8 mouse cellular contexts compared by ENCODE assay signal in the genomic region with DNA sequence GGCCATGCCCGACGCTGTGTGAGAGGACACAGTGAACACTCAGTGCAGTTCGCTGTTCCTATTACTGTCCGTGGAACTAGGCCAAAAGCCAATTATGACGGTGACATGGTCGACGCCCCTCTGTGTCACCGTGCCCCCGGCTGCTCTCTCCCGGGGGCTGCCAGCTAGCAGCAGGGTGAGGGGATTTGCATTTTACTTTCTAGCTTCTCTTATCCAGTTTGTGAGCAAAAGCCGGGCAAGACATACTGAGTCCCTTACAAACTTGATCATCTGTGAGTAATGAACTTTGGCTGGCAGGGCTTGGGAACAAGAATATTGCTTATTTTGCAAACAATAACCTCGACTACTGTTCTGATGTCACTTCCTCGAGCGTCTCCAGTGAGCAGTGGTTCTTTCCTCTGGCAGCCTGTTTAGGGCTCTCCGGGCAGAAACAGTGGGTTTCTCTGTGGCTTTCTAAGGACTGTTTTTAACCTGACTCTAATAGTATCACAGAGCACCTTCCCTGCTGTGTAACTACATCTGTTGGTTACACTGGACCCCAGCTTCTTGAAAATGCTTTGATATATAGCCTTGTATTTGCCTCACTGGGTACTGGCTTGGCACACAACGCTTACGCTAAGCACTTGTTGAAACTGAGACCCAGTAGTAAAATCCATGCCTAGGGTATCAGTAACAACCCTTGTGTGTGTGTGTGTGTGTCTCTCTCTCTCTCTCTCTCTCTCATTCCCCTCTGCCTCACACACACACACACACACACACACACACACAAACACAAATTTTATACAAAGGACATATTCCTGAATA.
A peak's percentile ranks its signal among the peaks of the same experiment; 100 is the strongest.
DNase-seq lines count a peak whose midpoint lies in the region; ATAC-seq and TF ChIP-seq lines count a peak whose summit lies in the region.

No protein-coding gene starts in this region.

- H3K4me3 ChIP-seq in heart, embryonic 12.5 days, result no peak overlapping the region
- peak overlapping the region; percentile 44 for H3K4me3 ChIP-seq in lung, adult 2 months (replicated peaks; ENCODE audit: extremely low read depth, low read depth, low read length)
- H3K4me3 ChIP-seq in liver, postnatal 0 days (ENCODE audit: low read depth, low read length), result no peak overlapping the region

- H3K4me1 ChIP-seq in heart, embryonic 12.5 days (replicated peaks), result peaks cover 30% of the 10 kb centered on the region
- H3K4me1 ChIP-seq in lung, adult 2 months (ENCODE audit: control insufficient read depth, insufficient read depth, low read length), result peaks cover 26% of the 10 kb centered on the region
- H3K4me1 ChIP-seq in liver, postnatal 0 days (ENCODE audit: insufficient read depth), result no peaks in the 10 kb centered on the region

- TF ChIP-seq EP300 in liver, postnatal 0 days (IDR thresholded peaks at IDR 0.05; ENCODE audit: low read depth), result no peak

- DNase-seq in left cerebral cortex, postnatal 4 days, result peak; percentile 70
- DNase-seq in left cerebral cortex, adult 8-10 months (ENCODE audit: low spot score in 2 of 2), result no peak
- no peak for DNase-seq in lung, adult 2 months
- DNase-seq in retina, postnatal 1 day, result peak; percentile 91
- DNase-seq in liver, postnatal 0 days, result no peak
- no peak for DNase-seq in layer of hippocampus, adult 18-20 months (ENCODE audit: low spot score in 2 of 2)

- no peak for TF ChIP-seq CTCF in lung, adult 2 months (IDR thresholded peaks at IDR 0.05; ENCODE audit: insufficient read depth, low read length)
- TF ChIP-seq CTCF in liver, postnatal 0 days (IDR thresholded peaks at IDR 0.05; ENCODE audit: low read depth), result no peak

- intact Hi-C loops in left cerebral cortex, postnatal 4 days (cut with DNase I), result no loop called here

- ATAC-seq in heart, embryonic 12.5 days (ENCODE audit: insufficient number of reproducible peaks, low FRiP score), result no peak
- no peak for ATAC-seq in liver, postnatal 0 days
- ATAC-seq in monocyte, adult 5-6 weeks (replicated peaks; ENCODE audit: insufficient number of reproducible peaks, low FRiP score, low TSS enrichment, poor library complexity, severe bottlenecking), result no peak

- H3K9ac ChIP-seq in heart, embryonic 12.5 days, result no peak overlapping the region
- no peak overlapping the region for H3K9ac ChIP-seq in liver, postnatal 0 days (replicated peaks)

- no peaks in the 10 kb centered on the region for H3K9me3 ChIP-seq in heart, embryonic 12.5 days (replicated peaks)
- H3K9me3 ChIP-seq in liver, postnatal 0 days (ENCODE audit: low read length), result no peaks in the 10 kb centered on the region

- TF ChIP-seq POLR2A in lung, adult 2 months (IDR thresholded peaks at IDR 0.05; ENCODE audit: borderline replicate concordance, extremely low read depth, low read depth, low read length), result 0 out of 2 replicates have a peak, but pooled peaks have one; percentile 17

- H3K27me3 ChIP-seq in heart, embryonic 12.5 days (replicated peaks), result no peaks in the 10 kb centered on the region
- H3K27me3 ChIP-seq in liver, postnatal 0 days (ENCODE audit: insufficient read depth, low read length), result no peaks in the 10 kb centered on the region

- WGBS in heart, embryonic 12.5 days, result 45% methylated on average over 17 of the region's 17 CpGs
- WGBS in lung, adult 2 months, result 21% methylated on average over 17 of the region's 17 CpGs
- 60% methylated on average over 17 of the region's 17 CpGs for WGBS in liver, postnatal 0 days (ENCODE audit: insufficient replicate concordance)

- peak overlapping the region; percentile 40 for H3K4me2 ChIP-seq in heart, embryonic 12.5 days
- no peak overlapping the region for H3K4me2 ChIP-seq in liver, postnatal 0 days (ENCODE audit: low read depth, low read length)

- no peaks in the 10 kb centered on the region for H3K36me3 ChIP-seq in heart, embryonic 12.5 days
- no peaks in the 10 kb centered on the region for H3K36me3 ChIP-seq in liver, postnatal 0 days (replicated peaks; ENCODE audit: insufficient read depth, low read length)

- H3K27ac ChIP-seq in heart, embryonic 12.5 days (ENCODE audit: poor library complexity, severe bottlenecking), result no peak overlapping the region
- no peak overlapping the region for H3K27ac ChIP-seq in liver, postnatal 0 days (ENCODE audit: low read depth)

Comparison
In these comparisons a context has a peak if more than half of its experiments do, and no peak if none do; other contexts are left out.
1. DNase-seq: peak in left cerebral cortex, postnatal 4 days (single experiment) and retina, postnatal 1 day (single experiment); none in left cerebral cortex, adult 8-10 months (0 of 2), lung, adult 2 months (single experiment), liver, postnatal 0 days (single experiment) and layer of hippocampus, adult 18-20 months (0 of 2).